Mouse (Mus musculus): ENCODE measurements around the gene Atxn2.

DNA sequence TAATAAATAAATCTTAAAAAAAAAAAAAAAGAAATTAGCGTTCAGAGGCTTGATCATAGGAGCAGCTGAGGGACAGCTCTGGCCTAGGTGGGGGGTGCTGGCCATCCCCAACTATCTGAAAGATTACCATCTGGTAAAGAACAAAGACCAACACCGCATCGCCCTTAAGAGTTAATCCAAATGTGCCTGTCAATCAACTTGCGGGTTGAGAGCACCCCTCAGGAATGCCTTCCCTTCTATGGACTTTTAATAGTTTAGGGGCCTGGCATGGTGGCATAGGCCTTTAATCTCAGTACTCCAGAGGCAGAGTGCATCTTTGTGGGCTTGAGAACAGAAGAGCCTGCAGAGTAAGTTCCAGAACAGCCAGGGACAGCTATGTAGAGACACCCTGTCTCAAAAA lies 18.2 kb upstream of the Atxn2 start:
- TF ChIP-seq CTCF (IDR thresholded peaks at IDR 0.05; ENCODE audit: low read depth) (no peak), EP300 (IDR thresholded peaks at IDR 0.05; ENCODE audit: low read depth) (no peak)
